Mouse (Mus musculus) thymus, postnatal 36 days (tissue): ENCODE data around the gene Hsf2bp.

Source experiments
- DNase-seq, 2 experiments: peaks; one replicate each; pipeline ENCODE4 v3.0.0; 2022; ENCODE audit warnings: mixed read lengths in 2 of 2

Gene Hsf2bp

DNA sequence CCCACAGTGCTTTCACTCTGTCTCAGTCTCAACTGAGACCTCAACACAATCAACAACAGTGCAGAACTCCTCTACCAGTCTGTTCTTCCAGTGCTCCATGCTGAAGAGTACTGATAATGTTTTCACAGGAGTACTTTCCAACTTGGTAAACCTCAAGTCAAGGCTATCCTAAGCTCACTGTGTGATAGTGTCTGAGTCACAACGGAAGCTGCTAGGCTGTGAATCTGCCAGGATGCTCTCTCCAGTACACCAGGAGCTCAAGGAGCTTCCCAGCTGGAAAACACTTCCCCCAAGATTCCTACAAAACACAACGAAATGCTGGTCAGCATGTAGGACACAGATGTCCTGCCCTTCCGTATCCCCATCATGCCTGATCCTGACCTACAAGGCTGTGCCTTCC, 7.8 kb downstream of the Hsf2bp start:
- no peak for DNase-seq

- no peak for DNase-seq
Measured at GRCm38 (mm10) chr17:32027666-32028065, 8.5 kb downstream of the Hsf2bp start.

GRCm38 (mm10) chr17:32025386-32025785, 10.8 kb downstream of the Hsf2bp start:
- peak; percentile 43 to 49 for DNase-seq

GRCm38 (mm10) chr17:32024671-32025073, 11.5 kb downstream of the Hsf2bp start:
- DNase-seq, result no peak

- DNase-seq, result peak in 1 of 2 experiments; percentile 14
Measured at GRCm38 (mm10) chr17:32023088-32023487, 13.1 kb downstream of the Hsf2bp start.

- DNase-seq, result no peak
Measured at GRCm38 (mm10) chr17:32022551-32022950, 13.6 kb downstream of the Hsf2bp start.

DNA sequence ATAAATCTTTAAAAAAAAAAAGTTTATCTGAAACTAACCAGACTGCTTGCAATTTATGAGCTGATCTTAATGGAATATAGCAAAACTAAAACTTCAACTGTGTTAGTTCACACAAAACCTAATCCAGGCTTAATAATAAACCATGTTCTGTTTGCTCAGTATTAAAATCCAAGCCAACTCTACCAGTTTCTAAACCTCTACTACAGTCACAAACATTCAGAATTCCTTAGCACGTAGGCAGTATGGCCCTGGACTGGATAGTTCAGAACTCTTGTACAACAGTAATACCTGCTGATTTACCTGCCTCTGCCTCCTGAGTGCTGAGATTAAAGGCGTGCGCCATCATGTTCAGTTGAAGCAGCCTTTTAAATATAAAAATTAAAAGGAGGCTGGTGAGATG, 14.2 kb downstream of the Hsf2bp start:
- DNase-seq, result no peak

DNA sequence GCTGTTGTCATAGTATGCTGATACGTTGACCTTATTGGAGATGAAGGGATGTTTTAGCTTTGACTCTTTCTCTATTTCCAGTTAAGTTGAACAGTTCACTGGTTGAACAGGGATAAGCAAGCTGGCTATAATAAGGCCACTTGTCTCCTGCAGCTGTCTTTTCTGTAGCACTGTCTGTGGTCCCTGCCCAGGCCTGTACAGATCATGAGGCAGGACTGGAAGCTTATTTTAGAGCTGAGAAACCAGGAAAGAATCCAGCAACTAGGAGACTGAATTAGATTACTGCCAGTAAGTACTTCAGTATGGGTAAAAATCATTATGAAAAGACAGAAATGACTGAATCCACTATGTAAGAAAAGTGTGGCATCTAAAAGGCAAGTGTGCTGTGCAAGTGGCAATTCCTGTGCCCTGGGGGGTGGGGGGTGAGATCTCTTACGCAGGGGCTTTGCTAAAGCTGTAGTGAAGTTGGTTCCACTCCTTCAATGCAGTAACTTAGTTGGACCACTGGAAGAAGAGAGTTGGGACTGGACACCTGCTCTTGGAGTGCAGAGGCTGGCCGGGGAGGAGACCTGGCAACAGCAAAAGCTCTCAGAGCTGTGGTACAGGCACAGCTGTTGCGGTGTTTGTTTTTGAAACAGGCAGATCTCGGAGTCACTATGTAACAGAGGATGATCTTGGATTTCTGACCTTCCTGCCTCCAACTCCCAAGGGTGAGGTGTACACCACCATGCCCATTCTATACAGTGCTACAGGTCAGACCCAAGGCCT, 17.8 kb downstream of the Hsf2bp start:
- no peak for DNase-seq

DNA sequence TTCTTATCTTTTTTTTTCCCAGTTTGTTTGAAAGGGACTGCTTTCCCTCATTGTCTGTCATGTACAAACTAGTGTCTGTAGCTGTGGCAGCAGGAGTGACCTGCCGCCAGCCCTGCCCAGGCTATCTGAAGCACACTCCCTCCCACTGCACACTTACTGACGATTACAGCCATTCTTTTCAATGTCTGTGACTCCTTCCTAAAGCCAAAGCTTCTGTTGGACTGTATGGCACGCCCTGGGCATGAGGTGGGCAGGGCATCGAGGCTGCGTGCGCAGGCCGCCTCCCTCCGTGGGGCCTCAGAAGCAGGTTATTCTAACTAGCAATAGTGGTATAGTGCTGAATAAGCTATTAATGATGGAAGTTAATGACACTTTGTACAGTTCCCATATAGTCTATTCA, 19.7 kb downstream of the Hsf2bp start:
- no peak for DNase-seq

DNA sequence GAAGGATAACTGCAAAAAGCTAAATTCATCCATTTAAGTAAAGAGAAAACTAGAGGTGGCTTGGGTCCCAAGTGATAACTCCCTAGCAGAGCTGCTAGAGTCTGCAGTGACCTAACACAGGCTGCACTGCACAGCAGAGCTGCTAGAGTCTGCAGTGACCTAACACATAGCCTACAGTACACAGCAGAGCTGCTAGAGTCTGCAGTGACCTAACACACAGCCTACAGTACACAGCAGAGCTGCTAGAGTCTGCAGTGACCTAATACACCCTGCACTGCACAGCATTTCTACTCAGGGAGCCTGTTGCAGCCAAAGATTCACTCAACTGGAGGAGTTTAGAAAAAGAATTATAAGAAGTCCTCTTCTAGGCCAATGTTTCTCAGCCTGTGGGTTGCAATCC, 22.5 kb downstream of the Hsf2bp start:
- no peak for DNase-seq

DNA sequence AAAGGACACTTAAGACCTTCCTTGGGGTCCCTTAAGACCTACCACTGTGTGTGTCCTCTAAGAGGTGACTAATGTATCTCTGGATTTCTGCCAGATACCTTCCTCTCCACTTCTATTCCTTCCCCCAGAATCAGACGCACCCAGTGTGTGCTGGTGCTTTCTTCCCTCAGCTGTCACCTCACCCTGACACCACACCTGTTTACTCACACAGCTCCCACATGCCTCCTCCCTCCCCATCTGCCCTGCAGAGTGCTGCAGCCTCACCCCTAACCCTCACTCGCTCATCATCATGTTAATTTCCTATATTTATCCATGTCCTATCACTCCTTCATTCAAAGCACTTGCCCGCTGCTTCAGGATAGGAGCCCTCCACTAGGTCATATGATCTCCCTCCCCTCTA, 23.9 kb downstream of the Hsf2bp start:
- DNase-seq, result no peak

- DNase-seq, result no peak
Measured at GRCm38 (mm10) chr17:32011694-32012093, 24.5 kb downstream of the Hsf2bp start.

GRCm38 (mm10) chr17:32006800-32007199, 29.3 kb downstream of the Hsf2bp start:
- no peak for DNase-seq

- DNase-seq, result no peak
Measured at GRCm38 (mm10) chr17:32003251-32003650, 32.9 kb downstream of the Hsf2bp start.

GRCm38 (mm10) chr17:31998351-31998750, 37.8 kb downstream of the Hsf2bp start:
- no peak for DNase-seq

- DNase-seq, result no peak
Measured at GRCm38 (mm10) chr17:31996331-31996730, 39.8 kb downstream of the Hsf2bp start.

DNA sequence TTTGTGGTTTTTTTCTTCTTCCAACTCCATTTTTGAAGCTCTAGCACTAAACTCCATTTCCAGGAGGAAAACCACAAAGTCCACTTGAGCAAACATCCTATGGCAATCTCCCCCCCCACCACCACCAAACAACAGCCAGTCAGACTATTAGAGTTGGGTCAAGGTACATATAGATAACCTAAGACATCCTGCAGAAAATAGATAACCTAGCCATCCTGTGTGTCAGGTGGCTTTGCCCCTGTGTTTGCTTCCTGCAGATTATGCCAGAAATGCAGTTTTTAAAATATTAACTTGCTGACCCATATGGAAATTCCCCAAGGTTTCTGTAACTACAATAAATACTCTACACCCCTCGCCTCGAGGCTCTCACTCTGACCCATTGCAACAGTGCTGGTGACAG, 40.4 kb downstream of the Hsf2bp start:
- DNase-seq, result no peak

- DNase-seq, result no peak
Measured at GRCm38 (mm10) chr17:31994132-31994531, 42.0 kb downstream of the Hsf2bp start.

GRCm38 (mm10) chr17:31993354-31993753, 42.8 kb downstream of the Hsf2bp start:
- no peak for DNase-seq

- no peak for DNase-seq
Measured at GRCm38 (mm10) chr17:31992004-31992403, 44.1 kb downstream of the Hsf2bp start.

GRCm38 (mm10) chr17:31989035-31989434, 47.1 kb downstream of the Hsf2bp start:
- no peak for DNase-seq

DNA sequence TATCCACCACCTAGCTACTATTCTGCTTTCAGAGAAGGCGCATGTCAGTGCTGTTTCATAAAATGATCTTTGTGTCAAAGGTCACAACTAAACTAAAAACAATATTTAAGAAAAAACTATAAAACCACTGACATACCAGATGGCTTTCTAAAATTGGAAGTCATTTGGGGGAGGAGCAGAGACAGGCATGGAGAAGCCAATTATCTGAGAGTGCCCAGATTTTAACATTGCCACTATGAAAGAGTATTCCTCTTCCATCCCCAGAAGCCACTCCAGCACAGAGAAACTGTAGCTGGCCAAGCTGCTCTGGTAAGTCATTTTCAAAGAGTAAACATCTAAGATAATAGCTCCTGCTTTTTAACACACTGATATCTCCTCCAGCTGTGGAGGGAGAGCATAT, 49.2 kb downstream of the Hsf2bp start:
- DNase-seq, result no peak

DNA sequence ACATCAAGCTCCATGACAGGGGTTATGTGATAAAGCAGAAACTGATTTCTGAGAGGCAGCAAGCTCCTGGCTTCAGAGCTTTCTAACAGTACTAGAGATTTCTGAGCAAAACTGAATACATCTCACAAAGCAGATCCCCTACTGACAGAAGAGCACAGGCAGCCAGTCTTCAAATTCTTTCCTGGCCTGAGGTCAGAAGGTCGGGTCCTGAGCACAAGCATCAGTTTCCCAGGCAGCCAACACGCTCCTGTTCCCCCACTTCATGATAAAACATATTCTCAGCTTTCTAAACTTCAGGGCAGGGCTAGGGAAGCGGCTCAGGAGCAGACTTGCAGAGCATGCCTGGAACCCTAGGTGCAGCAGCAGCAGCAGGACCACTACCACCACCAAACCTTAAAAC, 52.7 kb downstream of the Hsf2bp start:
- DNase-seq, result no peak

- no peak for DNase-seq
Measured at GRCm38 (mm10) chr17:31982326-31983190, 53.6 kb downstream of the Hsf2bp start.
